Mouse (Mus musculus): ENCODE results near the gene Cnrip1.
"Not testable (repeated sequence)": the region's sequence is repeated elsewhere in the genome, so short reads cannot be mapped to it uniquely, and the experiment has no call there.

Cnrip1 gene

GRCm38 (mm10) chr11:17051545-17052475 is at the start of gene Cnrip1, which contains the start of gene Plek:
Gene Cnrip1, plus strand, starts transcription at chr11:17051586.
Gene Plek, minus strand, starts transcription at chr11:17052381.
- DNase-seq: peak; percentile 82 to 87

GRCm38 (mm10) chr11:17002739-17003373 is 48.5 kb upstream of the Cnrip1 start:
- no peak for DNase-seq

- no peak for DNase-seq
Measured at GRCm38 (mm10) chr11:17003757-17004156, 47.6 kb upstream of the Cnrip1 start.

- no peak for DNase-seq
Measured at GRCm38 (mm10) chr11:17004899-17005846, 46.2 kb upstream of the Cnrip1 start.

GRCm38 (mm10) chr11:17006526-17006925 is 44.9 kb upstream of the Cnrip1 start:
- not testable (repeated sequence) for DNase-seq

GRCm38 (mm10) chr11:17007517-17008173 is 43.7 kb upstream of the Cnrip1 start:
- no peak for DNase-seq

GRCm38 (mm10) chr11:17008498-17008941 is 42.9 kb upstream of the Cnrip1 start:
- no peak for DNase-seq

- DNase-seq: no peak
Measured at GRCm38 (mm10) chr11:17012948-17013347, 38.4 kb upstream of the Cnrip1 start.

GRCm38 (mm10) chr11:17019328-17019727 is 32.1 kb upstream of the Cnrip1 start:
- DNase-seq: no peak

GRCm38 (mm10) chr11:17023206-17023605 is 28.2 kb upstream of the Cnrip1 start:
- peak; percentile 27 to 30 for DNase-seq

GRCm38 (mm10) chr11:17023984-17024383 is 27.4 kb upstream of the Cnrip1 start:
- DNase-seq: no peak

- DNase-seq: no peak
Measured at GRCm38 (mm10) chr11:17045806-17046205, 5.6 kb upstream of the Cnrip1 start.

GRCm38 (mm10) chr11:17052476-17053049 is 1.2 kb downstream of the Cnrip1 start:
- peak; percentile 2 to 7 for DNase-seq

- DNase-seq: not testable (repeated sequence)
Measured at GRCm38 (mm10) chr11:17069360-17069759, 18.0 kb downstream of the Cnrip1 start.

GRCm38 (mm10) chr11:17075656-17076055 is 24.3 kb downstream of the Cnrip1 start:
- DNase-seq: no peak

- DNase-seq: no peak
Measured at GRCm38 (mm10) chr11:17082086-17082485, 30.7 kb downstream of the Cnrip1 start.

GRCm38 (mm10) chr11:17082953-17083352 is 31.6 kb downstream of the Cnrip1 start:
- peak; percentile 41 to 52 for DNase-seq

- no peak for DNase-seq
Measured at GRCm38 (mm10) chr11:17083455-17083854, 32.1 kb downstream of the Cnrip1 start.

- no peak for DNase-seq
Measured at GRCm38 (mm10) chr11:17083866-17084265, 32.5 kb downstream of the Cnrip1 start.

- peak in 1 of 2 experiments; percentile 14 for DNase-seq
Measured at GRCm38 (mm10) chr11:17086106-17086505, 34.7 kb downstream of the Cnrip1 start.

- DNase-seq: no peak
Measured at GRCm38 (mm10) chr11:17106936-17107335, 55.5 kb downstream of the Cnrip1 start.

GRCm38 (mm10) chr11:17107359-17107758 is 56.0 kb downstream of the Cnrip1 start:
- DNase-seq: no peak

Measured in kidney, postnatal 4 days (tissue).